Mouse (Mus musculus) heart, embryonic 12.5 days (tissue): ENCODE results near the gene Pik3c2b. TPM values are rescaled to one million over a fixed set of nuclear protein-coding genes. Genes with fewer than 3 reads are reported as not detected.

Experiments used
- polyA plus RNA-seq: library from polyadenylated mRNA; unstranded; fragments of >200 nt; fragmentation: Nextera tagmentation; extraction: Ambion mirVana; gene quantifications from 2 replicates; pipeline ENCODE4 v1.2.1, GENCODE M21; 2016

Gene Pik3c2b
- polyA plus RNA-seq, 1 experiment from 2014 or later: 11.5 TPM

Other genes with a start within 250 kb of the Pik3c2b start
- gene Lrrn2, start 165.4 kb upstream of the Pik3c2b start, polyA plus RNA-seq: 9.8 TPM in 2 replicates
- gene Mdm4, start 15.1 kb upstream of the Pik3c2b start, polyA plus RNA-seq: 31.3 and 35.5 TPM in 2 replicates
- 42.3 and 46.2 TPM in 2 replicates for gene Ppp1r15b, start 85.5 kb downstream of the Pik3c2b start, polyA plus RNA-seq
- 18.7 and 19.4 TPM in 2 replicates for gene Plekha6, start 118.5 kb downstream of the Pik3c2b start, polyA plus RNA-seq